Mouse (Mus musculus) heart, postnatal 10 days (tissue): ENCODE measurements around the gene Zfp184. TPM values are rescaled to one million over a fixed set of nuclear protein-coding genes. Genes with fewer than 3 reads are reported as not detected.
A peak's percentile ranks its signal among the peaks of the same experiment; 100 is the strongest.
"Not testable (repeated sequence)": the region's sequence is repeated elsewhere in the genome, so short reads cannot be mapped to it uniquely, and the experiment has no call there.

Source experiments
- DNase-seq, 2 experiments: peaks; one replicate each; pipeline ENCODE4 v3.0.0; 2021
- intact Hi-C: fragments of 180-260 bp; cut with DNase I; formaldehyde crosslinking; loops from one replicate; pipeline ENCODE4 v1.15.1; 2025
- total RNA-seq, 2 experiments: library from RNA; stranded (reverse); gene quantifications; 2 replicates each; pipeline ENCODE4 v1.2.3; 2021

The Zfp184 gene
- 1 to 10 TPM; 1.4 to 1.9 TPM for total RNA-seq

GRCm38 (mm10) chr13:21944926-21945740 lies at the start of gene Zfp184:
TSS of gene Zfp184 (plus strand) at chr13:21945094.
- intact Hi-C loops = loop anchor here (5.0 to 10.0 kb wide), 4 partner anchors 90 to 1570 kb away; partner anchors contain the start of genes Hist1h2ai, Hist1h2bl and Hist1h3h
- peak; percentile 88 to 90 for DNase-seq

DNA sequence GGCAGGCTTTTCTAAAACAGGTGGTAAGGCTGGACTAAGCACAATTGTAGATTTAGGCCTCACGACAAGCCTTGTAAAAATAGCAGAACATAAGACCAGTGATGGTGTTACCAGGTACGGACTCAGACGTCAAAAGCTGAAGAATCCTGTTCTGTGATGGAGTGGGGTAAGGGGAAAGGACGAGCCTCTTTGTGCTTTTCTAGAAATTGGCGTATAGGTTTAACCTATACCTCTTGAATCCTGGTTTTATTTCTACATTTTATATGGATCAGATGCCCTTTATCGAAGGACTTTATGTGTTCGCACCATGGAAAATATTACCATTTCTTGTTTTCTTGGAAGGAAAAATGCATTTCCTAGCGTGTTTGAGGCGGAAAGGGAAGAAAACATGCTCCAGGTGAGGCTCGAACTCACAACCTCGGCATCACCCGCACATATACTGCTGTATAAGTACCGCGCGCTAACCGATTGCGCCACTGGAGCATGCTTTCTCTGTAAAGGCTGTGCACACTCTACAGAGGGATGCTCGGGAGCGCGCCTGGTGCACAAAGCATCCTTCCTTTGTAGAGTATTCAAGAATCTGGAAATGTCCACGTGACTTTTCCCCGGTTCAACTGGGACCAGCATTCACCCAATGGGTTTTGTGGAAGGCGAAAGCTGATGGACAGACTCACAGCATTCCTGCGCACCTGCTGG lies 48.2 kb upstream of the Zfp184 start:
- no peak for DNase-seq

DNA sequence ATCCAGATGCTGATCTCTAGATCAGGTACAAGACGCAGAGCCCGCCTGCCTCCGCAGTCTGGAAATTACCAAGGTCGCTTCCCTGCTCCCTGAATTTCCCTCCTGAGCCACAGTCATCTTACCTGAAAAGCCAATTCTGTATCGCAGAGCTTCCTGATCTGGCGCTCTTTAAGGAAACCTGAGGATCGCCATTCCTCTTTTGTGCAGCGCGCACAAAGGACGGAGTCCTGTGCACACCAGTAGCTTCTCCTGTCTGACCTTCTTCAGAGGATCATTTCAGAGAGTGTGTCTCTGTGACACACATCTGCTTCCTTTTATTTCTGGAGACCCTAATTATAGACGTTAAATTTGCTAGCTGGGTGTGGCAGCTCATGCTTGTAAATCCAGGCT lies 47.7 kb upstream of the Zfp184 start:
- intact Hi-C loops = no loop called here
- DNase-seq = no peak

More for the DNA sequence above, 48.2 kb upstream of the Zfp184 start:
- intact Hi-C loops = no loop called here

DNA sequence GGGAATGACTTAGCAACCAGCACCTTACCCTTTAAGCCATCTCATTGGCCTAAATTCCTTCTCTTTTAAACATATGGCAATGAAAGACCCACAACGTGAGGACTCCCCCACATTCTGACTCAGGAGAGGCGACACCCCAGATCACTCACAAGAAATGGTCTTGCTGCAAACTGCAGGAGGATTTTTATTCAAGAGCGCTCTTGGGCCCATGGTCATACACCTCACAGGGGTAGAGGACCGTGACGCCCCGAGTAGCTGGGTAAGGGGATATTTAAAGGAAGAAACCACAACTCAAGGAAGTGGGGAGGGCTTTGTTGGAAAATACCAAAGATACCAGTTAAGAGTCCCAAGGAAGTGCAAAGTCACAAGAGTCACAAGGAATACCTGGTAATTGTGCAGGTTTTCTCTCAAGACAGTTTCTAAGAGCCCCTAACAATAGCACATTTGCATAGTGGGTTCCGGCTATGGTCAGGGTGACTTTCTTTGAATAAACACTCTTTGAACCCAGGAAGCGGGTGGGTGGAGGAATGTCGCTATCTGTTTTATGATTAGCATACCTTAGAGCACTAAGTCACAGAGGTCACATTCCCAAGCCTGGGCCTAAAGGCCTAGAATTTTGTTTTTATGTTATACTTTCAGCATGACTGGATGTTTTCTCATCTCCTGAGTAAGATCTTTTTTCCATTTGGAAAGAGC lies 43.9 kb upstream of the Zfp184 start:
- intact Hi-C loops = not testable (repeated sequence)

GRCm38 (mm10) chr13:21903500-21903899 lies 41.4 kb upstream of the Zfp184 start:
- intact Hi-C loops = no loop called here
- no peak for DNase-seq

More for the DNA sequence above, 43.9 kb upstream of the Zfp184 start:
- not testable (repeated sequence) for DNase-seq

DNA sequence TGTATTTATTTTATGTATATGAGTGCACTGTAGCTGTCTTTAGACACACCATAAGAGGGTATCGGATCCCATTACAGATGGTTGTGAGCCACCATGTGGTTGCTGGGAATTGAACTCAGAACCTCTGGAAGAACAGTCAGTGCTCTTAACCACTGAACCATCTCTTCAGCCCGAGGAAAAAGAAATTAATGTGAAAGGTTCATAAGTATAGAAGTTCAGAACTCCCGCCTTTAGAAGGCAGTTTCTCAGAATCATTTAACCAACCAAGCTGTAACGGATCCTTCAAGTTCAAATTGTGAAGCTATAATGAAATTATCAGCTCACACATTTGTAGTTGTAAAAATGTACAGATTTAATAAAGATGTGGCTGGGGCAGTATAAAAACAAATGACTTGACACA lies 40.8 kb upstream of the Zfp184 start:
- intact Hi-C loops, DNase-seq: not testable (repeated sequence)

- DNase-seq = no peak
- intact Hi-C loops = no loop called here
Measured at GRCm38 (mm10) chr13:21906301-21906700, 38.6 kb upstream of the Zfp184 start.

DNA sequence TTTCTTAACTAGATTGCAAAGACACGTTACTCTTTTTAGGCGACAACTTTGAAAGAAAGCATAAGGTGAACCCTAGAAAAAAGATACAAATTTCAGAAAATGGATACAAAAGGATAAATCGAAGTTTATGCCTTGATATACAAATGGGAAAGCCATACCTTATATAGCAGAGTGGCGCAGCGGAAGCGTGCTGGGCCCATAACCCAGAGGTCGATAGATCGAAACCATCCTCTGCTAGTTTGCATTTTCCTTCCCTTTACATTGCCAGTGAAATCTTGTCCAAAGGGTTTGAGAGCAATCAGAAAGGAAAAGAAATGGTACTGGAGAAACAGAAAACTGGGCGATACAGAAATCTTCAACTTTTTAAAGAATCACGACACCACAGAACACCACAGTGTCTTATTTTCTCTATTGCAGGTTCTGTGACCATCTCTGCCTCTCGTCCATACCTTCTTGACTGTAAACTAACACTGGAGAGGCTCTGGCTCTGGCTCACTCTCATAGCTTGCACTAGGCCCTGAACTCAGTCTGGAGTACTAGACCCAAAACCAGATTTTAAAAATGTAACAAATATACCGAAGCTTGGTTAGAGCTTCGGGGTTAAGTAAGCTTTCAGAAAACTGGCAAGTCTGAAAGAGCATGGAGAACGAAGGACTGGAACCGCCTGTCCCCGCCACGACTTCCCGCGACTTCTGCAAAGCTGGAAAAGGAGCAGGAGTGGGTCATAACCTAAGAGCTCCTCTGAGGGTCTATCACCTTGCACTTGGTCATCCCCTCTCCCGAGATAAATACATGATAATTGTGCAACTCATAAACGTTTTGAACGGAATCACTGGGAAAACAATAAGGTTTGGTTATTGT lies 37.7 kb upstream of the Zfp184 start:
- intact Hi-C loops = no loop called here
- no peak for DNase-seq

DNA sequence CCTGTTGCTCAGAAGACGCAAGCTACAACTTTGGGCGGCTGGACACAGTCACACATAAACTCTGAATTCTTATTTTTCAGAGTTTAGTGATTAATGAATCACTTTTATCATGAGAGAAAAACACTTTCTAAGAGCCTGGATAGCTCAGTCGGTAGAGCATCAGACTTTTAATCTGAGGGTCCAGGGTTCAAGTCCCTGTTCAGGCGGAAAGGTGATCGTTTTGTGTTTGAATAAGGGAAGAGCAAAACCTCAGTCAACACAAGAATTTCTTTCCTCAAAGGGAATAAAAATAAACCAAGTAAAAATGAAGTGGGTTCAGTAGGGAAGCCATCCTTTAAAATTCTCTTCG lies 37.1 kb upstream of the Zfp184 start:
- DNase-seq, intact Hi-C loops: not testable (repeated sequence)

DNA sequence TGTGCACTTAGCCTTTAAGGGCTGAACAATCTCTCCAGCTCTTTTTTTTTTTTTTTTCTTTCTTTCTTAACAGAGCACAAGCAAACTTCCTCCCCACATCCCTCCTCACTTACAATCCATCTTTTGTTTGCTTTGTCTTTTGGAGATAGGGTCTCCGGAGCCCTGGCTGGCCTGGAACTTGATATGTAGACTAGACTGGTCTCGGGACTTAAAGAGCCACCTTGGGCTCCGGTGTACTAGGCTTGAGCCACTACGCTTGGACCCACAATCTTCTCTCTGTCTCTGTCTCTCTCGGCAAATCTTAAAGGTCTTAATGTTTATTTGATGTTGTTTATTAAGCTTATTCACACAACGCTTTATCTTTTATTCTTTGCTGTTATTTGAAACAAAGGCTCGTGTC lies 34.2 kb upstream of the Zfp184 start:
- DNase-seq = no peak
- intact Hi-C loops = no loop called here

- DNase-seq = no peak
- intact Hi-C loops = no loop called here
Measured at GRCm38 (mm10) chr13:21911147-21911546, 33.7 kb upstream of the Zfp184 start.

DNA sequence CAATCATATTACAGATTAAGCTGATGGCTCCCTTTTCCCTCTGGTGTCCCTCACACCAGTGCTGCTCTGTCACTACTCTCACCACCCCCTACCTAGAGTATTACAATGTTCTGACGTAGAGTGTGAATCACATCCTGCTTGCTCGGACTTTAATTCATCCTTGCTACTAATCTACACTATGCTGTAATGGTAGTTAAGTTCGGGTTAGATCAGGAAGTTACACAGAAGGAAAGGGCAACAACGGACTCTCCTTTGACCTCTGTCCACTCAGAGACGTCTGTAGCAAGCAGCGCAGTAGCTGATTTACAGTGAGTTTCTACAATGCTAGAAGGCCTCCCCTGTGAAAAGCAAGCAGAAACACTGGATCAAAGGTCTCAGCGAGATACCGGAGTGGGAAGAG lies 31.0 kb upstream of the Zfp184 start:
- intact Hi-C loops = no loop called here
- no peak for DNase-seq

DNA sequence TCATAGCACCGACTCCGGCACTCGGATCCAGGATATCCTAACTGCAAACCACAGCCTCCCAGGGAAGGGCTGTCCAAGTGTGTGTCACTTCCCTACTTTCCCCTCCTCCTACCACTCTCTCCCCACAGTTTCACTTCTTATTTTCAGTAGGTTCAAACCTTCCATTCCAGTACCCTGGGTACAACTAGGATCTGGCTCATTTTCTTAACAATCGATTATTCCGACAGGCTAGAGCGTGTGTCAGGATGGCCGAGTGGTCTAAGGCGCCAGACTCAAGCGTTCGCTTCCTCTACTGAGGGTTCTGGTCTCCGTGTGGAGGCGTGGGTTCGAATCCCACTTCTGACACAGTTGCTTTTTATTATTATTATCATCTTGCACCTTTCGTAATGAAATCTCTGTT lies 30.3 kb upstream of the Zfp184 start:
- intact Hi-C loops = no loop called here
- peak in 1 of 2 experiments; percentile 30 for DNase-seq

DNA sequence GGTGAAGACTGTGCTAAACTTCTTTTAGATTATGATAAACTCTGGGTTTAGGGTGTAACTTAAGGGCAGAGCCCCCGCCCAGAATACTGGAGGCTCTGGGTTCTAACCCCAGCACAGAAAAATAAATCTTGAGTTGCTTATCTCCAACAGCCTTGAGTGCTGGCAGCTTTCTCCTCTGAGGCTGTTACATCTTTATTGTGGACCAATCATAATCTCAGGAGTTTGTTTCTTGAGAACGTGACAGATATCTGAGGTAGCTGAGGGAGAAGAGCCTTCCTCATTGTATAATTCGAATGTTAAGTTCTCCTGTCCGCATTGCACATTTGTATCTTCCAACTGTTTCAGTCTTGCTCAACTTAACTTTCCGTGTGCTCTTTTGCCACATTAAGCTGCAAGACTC lies 29.4 kb upstream of the Zfp184 start:
- no peak for DNase-seq
- intact Hi-C loops = no loop called here

GRCm38 (mm10) chr13:21916056-21916455 lies 28.8 kb upstream of the Zfp184 start:
- intact Hi-C loops = no loop called here
- no peak for DNase-seq

DNA sequence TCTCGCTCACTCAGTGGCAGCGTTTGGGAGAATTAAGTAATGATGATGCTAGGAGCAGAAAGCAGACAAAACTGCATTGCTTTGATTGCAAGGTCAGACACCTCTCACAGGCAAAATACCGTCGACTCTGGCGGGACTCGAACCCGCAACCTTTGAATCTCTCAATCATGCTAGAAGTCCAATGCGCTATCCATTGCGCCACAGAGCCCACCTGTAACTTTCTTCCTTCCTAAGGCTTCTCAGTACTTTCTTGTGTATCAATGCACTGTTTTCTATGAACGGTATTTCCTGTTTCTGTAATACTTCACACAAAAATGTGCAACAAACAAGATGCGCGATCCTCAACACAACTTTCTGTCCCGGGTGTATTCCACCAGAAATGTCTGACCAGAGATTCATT lies 27.9 kb upstream of the Zfp184 start:
- intact Hi-C loops = no loop called here
- no peak for DNase-seq

DNA sequence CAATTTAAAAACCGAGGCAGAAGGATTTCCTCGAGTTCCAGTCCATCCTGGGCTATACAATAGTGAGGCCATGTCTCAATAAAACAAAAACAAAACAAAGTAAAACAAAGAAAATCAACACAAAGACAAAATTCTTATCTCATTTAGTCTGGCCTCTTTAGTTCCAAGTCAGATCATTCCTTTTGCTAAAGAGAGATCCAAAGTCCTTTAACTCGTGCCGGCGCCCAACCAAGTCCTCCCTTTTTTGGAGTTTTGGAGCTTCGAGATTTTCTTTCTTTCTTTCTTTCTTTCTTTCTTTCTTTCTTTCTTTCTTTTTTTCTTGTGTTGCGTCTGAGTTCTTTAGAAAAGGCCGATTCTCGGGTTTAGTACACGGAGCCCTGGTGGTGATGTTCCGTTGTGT lies 27.4 kb upstream of the Zfp184 start:
- intact Hi-C loops = no loop called here
- DNase-seq = no peak

- intact Hi-C loops = no loop called here
- no peak for DNase-seq
Measured at GRCm38 (mm10) chr13:21917992-21918391, 26.9 kb upstream of the Zfp184 start.

DNA sequence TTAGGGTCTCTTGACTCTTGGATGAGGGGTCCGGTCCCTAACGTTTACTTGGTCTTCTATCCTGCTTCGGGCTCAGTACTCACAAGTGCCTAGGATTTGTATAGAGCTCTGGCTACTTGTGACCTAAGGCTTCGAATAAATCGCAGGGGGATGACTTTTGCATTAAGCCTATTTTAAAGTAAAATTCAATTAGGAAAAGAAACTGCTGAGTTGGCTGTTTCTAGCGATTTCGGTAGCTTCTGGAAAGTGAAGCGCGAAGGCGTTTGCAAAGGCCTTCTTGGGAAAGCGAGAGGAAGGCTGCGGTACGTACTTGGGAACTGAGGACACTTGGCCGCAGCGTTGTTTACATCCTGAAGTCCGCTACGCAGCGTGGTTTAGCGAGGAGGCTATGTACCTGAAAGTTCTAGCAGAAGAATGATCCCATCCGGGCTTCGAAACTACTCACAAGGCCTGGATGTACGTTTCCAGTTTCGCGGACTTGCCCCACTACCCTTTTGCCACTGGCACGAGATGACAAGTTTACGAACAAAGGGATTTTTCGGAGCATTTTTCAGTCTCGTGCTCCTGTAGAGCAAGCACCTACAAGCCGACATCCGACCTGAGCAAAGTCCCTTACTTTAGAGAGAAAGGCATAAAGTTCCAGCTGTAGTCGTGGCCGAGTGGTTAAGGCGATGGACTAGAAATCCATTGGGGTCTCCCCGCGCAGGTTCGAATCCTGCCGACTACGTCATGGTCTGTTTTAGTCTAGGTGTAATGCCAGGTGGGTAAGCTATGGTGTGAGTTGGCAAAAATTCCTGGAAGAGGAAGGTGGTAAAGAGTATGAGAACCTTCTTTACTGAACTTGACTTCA lies 26.1 kb upstream of the Zfp184 start:
- intact Hi-C loops = no loop called here
- DNase-seq = peak; percentile 52 to 72
